Mouse (Mus musculus): ENCODE results near the gene B3gnt3. TPM values are rescaled to one million over a fixed set of nuclear protein-coding genes. Genes with fewer than 3 reads are reported as not detected.

B3gnt3 gene
- polyA plus RNA-seq, 1 experiment = 0.77 TPM

DNA sequence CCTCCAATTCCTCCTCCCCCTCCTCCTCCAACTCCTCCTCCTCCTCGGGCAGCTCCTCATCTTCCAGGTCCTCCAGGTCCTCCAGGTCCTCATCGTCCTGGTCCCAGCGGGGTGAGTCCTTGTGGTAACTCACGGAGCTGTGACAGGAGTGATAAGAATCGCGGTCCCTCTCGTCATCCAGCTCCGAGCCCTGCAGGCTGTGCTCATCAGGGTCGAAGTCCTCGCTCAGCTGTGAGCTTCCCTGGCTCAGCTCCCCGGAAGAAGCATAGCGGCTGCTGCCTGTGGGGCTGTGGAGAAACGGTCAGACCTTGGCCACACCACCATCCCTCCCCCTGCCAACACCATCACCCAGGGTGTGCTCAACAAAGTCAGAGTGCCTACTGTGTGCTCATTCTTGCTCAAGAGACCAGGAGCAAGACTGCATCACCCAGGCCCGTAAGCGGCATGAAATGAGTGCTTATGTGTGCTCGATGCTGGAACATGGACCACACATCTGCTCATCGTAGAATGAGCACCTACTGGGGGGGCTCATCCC lies 43.0 kb downstream of the B3gnt3 start:
- Histone ChIP-seq H3K9me3 (no peaks in the 10 kb centered on the region), H3K27me3 (replicated peaks) (peaks cover 33% of the 10 kb centered on the region), H3K36me3 (replicated peaks; ENCODE audit: low read length) (peaks cover 90% of the 10 kb centered on the region), H3K4me3 (replicated peaks) (peak overlapping the region; percentile 80), H3K4me1 (peaks cover 62% of the 10 kb centered on the region)
- TF ChIP-seq GATA1 (IDR thresholded peaks at IDR 0.05; ENCODE audit: borderline replicate concordance, low read length) (no peak), FLI1 (IDR thresholded peaks at IDR 0.05; ENCODE audit: low read length) (no peak)

DNA sequence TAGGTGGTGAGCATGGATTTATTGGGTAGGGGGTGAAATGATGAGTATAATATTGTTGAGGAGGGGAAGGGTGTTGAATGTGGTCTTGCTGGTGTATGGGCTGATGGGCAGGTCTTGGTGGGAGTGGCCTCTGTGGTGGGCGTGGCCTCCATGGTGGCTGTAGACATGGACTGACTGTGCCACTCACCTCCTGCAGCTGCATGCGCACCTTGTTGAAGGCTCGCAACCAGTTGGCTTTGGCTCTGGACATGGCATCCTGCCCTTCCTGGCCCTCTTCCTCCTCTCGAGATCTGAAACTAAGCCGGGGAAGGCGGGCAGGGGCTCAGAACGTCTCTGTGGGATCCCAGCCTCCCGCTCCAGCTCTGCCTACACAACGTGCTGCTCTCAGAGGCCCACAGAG lies 43.8 kb downstream of the B3gnt3 start:
- H3K9me3 ChIP-seq = no peaks in the 10 kb centered on the region
- H3K27me3 ChIP-seq (replicated peaks) = peaks cover 37% of the 10 kb centered on the region
- peaks cover 57% of the 10 kb centered on the region for H3K4me1 ChIP-seq
- peak overlapping the region; percentile 80 for H3K4me3 ChIP-seq (replicated peaks)
- peaks cover 90% of the 10 kb centered on the region for H3K36me3 ChIP-seq (replicated peaks; ENCODE audit: low read length)
- no peak for TF ChIP-seq FLI1 (IDR thresholded peaks at IDR 0.05; ENCODE audit: low read length)
- no peak for TF ChIP-seq GATA1 (IDR thresholded peaks at IDR 0.05; ENCODE audit: borderline replicate concordance, low read length)

DNA sequence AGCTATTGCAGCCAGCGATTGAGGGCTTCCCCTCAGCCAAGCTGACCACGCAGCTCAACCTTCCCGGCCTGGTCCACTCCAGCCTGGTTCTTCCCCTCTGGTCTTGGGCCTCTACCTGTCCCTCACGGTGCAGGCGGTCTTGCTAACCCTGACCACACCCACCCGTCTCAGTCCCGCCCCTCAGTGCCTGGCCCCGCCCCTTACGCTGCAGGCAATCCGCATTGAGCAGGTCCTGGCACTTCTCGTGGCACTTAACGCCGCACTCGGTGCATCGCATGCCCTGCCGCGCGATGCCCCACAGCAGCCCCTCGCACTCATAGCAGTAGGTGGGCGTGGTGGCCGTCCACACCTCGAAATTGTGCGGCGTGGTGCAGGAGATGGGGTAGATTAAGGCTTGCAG lies 47.0 kb downstream of the B3gnt3 start:
- TF ChIP-seq FLI1 (IDR thresholded peaks at IDR 0.05; ENCODE audit: low read length) (no peak), GATA1 (IDR thresholded peaks at IDR 0.05; ENCODE audit: borderline replicate concordance, low read length) (no peak)
- Histone ChIP-seq H3K9me3 (no peaks in the 10 kb centered on the region), H3K4me1 (peaks cover 32% of the 10 kb centered on the region), H3K36me3 (replicated peaks; ENCODE audit: low read length) (peaks cover 94% of the 10 kb centered on the region), H3K4me3 (replicated peaks) (peak overlapping the region; percentile 64), H3K27me3 (replicated peaks) (peaks cover 40% of the 10 kb centered on the region)

DNA sequence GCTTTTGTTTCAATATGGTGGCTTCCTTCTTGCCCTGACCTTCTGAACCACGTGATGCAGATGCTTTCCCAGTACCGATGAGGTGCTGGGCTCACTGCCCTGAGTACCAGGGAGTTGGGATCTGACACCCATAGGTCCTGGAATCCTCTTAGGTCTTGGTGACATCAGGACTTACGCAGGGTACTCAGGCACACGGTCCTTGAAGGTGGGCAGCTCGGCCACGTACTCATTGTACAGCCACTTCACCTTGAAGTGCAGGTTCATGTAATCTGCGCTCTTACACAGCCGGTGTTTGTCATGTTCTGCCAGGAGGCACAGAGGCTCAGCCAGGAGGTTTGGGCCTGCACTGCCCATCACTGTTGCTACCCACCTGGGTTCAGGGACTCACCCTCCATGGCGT lies 56.1 kb downstream of the B3gnt3 start:
- Histone ChIP-seq H3K27me3 (replicated peaks) (peaks cover 5% of the 10 kb centered on the region), H3K36me3 (replicated peaks; ENCODE audit: low read length) (peaks cover 93% of the 10 kb centered on the region), H3K9me3 (no peaks in the 10 kb centered on the region), H3K4me3 (replicated peaks) (no peak overlapping the region), H3K4me1 (peaks cover 18% of the 10 kb centered on the region)
- TF ChIP-seq GATA1 (IDR thresholded peaks at IDR 0.05; ENCODE audit: borderline replicate concordance, low read length) (no peak), FLI1 (IDR thresholded peaks at IDR 0.05; ENCODE audit: low read length) (no peak)

Other genes starting within 250 kb of the B3gnt3 start
- gene Abhd8, start 238.1 kb downstream of the B3gnt3 start, polyA plus RNA-seq (2012; ENCODE audit: insufficient read depth, low replicate concordance) = 8.9 and 22.6 TPM in 2 replicates
- gene Mrpl34, start 236.8 kb downstream of the B3gnt3 start, polyA plus RNA-seq (2012; ENCODE audit: insufficient read depth, low replicate concordance) = 206 and 242 TPM in 2 replicates
- gene Dda1, start 232.6 kb downstream of the B3gnt3 start, polyA plus RNA-seq (2012; ENCODE audit: insufficient read depth, low replicate concordance) = 346 and 1,390 TPM in 2 replicates
- gene Ano8, start 215.8 kb downstream of the B3gnt3 start, polyA plus RNA-seq (2012; ENCODE audit: insufficient read depth, low replicate concordance) = 3.3 and 3.4 TPM in 2 replicates
- 17.4 and 21.7 TPM in 2 replicates for gene Gtpbp3, start 213.7 kb downstream of the B3gnt3 start, polyA plus RNA-seq (2012; ENCODE audit: insufficient read depth, low replicate concordance)
- gene Plvap, start 190.0 kb downstream of the B3gnt3 start, polyA plus RNA-seq (2012; ENCODE audit: insufficient read depth, low replicate concordance) = 4.0 and 6.0 TPM in 2 replicates
- 0.16 TPM in 1 of 2 replicates, not detected in the other for gene Ccdc194, start 176.1 kb downstream of the B3gnt3 start, polyA plus RNA-seq (2012; ENCODE audit: insufficient read depth, low replicate concordance)
- 105 and 345 TPM in 2 replicates for gene Bst2, start 164.3 kb downstream of the B3gnt3 start, polyA plus RNA-seq (2012; ENCODE audit: insufficient read depth, low replicate concordance)
- gene Mvb12a, start 158.9 kb downstream of the B3gnt3 start, polyA plus RNA-seq (2012; ENCODE audit: insufficient read depth, low replicate concordance) = 199 and 226 TPM in 2 replicates
- 1.3 TPM in 1 of 2 replicates, not detected in the other for gene Tmem221, start 142.9 kb downstream of the B3gnt3 start, polyA plus RNA-seq (2012; ENCODE audit: insufficient read depth, low replicate concordance)
- not detected in 2 replicates for gene Nxnl1, start 135.2 kb downstream of the B3gnt3 start, polyA plus RNA-seq (2012; ENCODE audit: insufficient read depth, low replicate concordance)
- 1.8 and 16.4 TPM in 2 replicates for gene Slc27a1, start 132.9 kb downstream of the B3gnt3 start, polyA plus RNA-seq (2012; ENCODE audit: insufficient read depth, low replicate concordance)
- gene Pgls, start 109.6 kb downstream of the B3gnt3 start, polyA plus RNA-seq (2012; ENCODE audit: insufficient read depth, low replicate concordance) = 330 and 634 TPM in 2 replicates
- gene Fam129c, start 104.1 kb downstream of the B3gnt3 start, polyA plus RNA-seq (2012; ENCODE audit: insufficient read depth, low replicate concordance) = 2.5 and 27.1 TPM in 2 replicates
- gene Colgalt1, start 90.8 kb downstream of the B3gnt3 start, polyA plus RNA-seq (2012; ENCODE audit: insufficient read depth, low replicate concordance) = 14.0 and 14.8 TPM in 2 replicates
- 8.9 and 10.8 TPM in 2 replicates for gene Unc13a, start 30.0 kb downstream of the B3gnt3 start, polyA plus RNA-seq (2012; ENCODE audit: insufficient read depth, low replicate concordance)
- 209 and 434 TPM in 2 replicates for gene Jak3, start 25.5 kb downstream of the B3gnt3 start, polyA plus RNA-seq (2012; ENCODE audit: insufficient read depth, low replicate concordance)
- gene Insl3, start 12.6 kb downstream of the B3gnt3 start, polyA plus RNA-seq (2012; ENCODE audit: insufficient read depth, low replicate concordance) = 241 and 376 TPM in 2 replicates
- 48.6 and 69.2 TPM in 2 replicates for gene Fcho1, start 23.9 kb upstream of the B3gnt3 start, polyA plus RNA-seq (2012; ENCODE audit: insufficient read depth, low replicate concordance)
- 0.37 and 0.64 TPM in 2 replicates for gene Zfp709, start 180.2 kb upstream of the B3gnt3 start, polyA plus RNA-seq (2012; ENCODE audit: insufficient read depth, low replicate concordance)
- not detected in 2 replicates for gene Zfp882, start 206.8 kb upstream of the B3gnt3 start, polyA plus RNA-seq (2012; ENCODE audit: insufficient read depth, low replicate concordance)
- 0.69 TPM in 1 of 2 replicates, not detected in the other for gene Zfp617, start 206.8 kb upstream of the B3gnt3 start, polyA plus RNA-seq (2012; ENCODE audit: insufficient read depth, low replicate concordance)
- 0.17 TPM in 1 of 2 replicates, not detected in the other for gene Zfp961, start 249.2 kb upstream of the B3gnt3 start, polyA plus RNA-seq (2012; ENCODE audit: insufficient read depth, low replicate concordance)

All from megakaryocyte, embryonic 14.5 days (primary cell).